Mouse (Mus musculus) ovary, adult 2 months (tissue): ENCODE measurements around the gene Snx27. TPM values are rescaled to one million over a fixed set of nuclear protein-coding genes. Genes with fewer than 3 reads are reported as not detected.

ENCODE experiments used
- polyA plus RNA-seq: library from polyadenylated mRNA; depleted of rRNA; stranded (reverse); fragments of >200 nt; gene quantifications from 2 replicates; pipeline ENCODE4 v1.2.3, GENCODE M21; 2012; rRNA removed

The Snx27 gene
- 7.8 and 9.6 TPM in 2 replicates for polyA plus RNA-seq

GRCm38 (mm10) chr3:94582456-94582891 lies at the start of gene Snx27:
Gene Snx27 (minus strand): TSS chr3:94582716.

GRCm38 (mm10) chr3:94480291-94480884 lies 102.1 kb downstream of the Snx27 start, which contains the start of gene Riiad1:
Gene Riiad1 (minus strand): TSS chr3:94480341.

GRCm38 (mm10) chr3:94477981-94478422 lies 104.5 kb downstream of the Snx27 start, which contains the start of gene Celf3:
Gene Celf3 (plus strand): TSS chr3:94478295.

Other genes with a start within 250 kb of the Snx27 start
- gene Them5, start 240.6 kb downstream of the Snx27 start, polyA plus RNA-seq, result 0.69 and 1.2 TPM in 2 replicates
- gene C2cd4d, start 220.3 kb downstream of the Snx27 start, polyA plus RNA-seq, result 4.8 and 7.8 TPM in 2 replicates
- 9.8 and 12.7 TPM in 2 replicates for gene Rorc, start 209.9 kb downstream of the Snx27 start, polyA plus RNA-seq
- gene Lingo4, start 184.2 kb downstream of the Snx27 start, polyA plus RNA-seq, result 0.13 TPM in 1 of 2 replicates, not detected in the other
- gene Tdrkh, start 169.4 kb downstream of the Snx27 start, polyA plus RNA-seq, result 0.12 and 0.98 TPM in 2 replicates
- gene Mrpl9, start 139.4 kb downstream of the Snx27 start, polyA plus RNA-seq, result 26.6 and 33.9 TPM in 2 replicates
- 0.17 TPM in 1 of 2 replicates, not detected in the other for gene Oaz3, start 138.8 kb downstream of the Snx27 start, polyA plus RNA-seq
- gene Celf3, start 104.4 kb downstream of the Snx27 start, polyA plus RNA-seq, result 3.1 and 4.7 TPM in 2 replicates
- 0.91 and 1.1 TPM in 2 replicates for gene Riiad1, start 102.4 kb downstream of the Snx27 start, polyA plus RNA-seq
- not detected in 2 replicates for gene Gm10972, start 60.4 kb upstream of the Snx27 start, polyA plus RNA-seq
- 7.7 and 8.7 TPM in 2 replicates for gene Tuft1, start 76.2 kb upstream of the Snx27 start, polyA plus RNA-seq
- gene Selenbp2, start 110.8 kb upstream of the Snx27 start, polyA plus RNA-seq, result 1.3 and 1.8 TPM in 2 replicates
- 4.6 and 5.1 TPM in 2 replicates for gene Cgn, start 203.8 kb upstream of the Snx27 start, polyA plus RNA-seq